Mouse (Mus musculus) embryonic facial prominence, embryonic 10.5 days (tissue): Measurements from ENCODE around the gene Mast4. TPM values are rescaled to one million over a fixed set of nuclear protein-coding genes. Genes with fewer than 3 reads are reported as not detected.
"Not testable (repeated sequence)": the region's sequence is repeated elsewhere in the genome, so short reads cannot be mapped to it uniquely, and the experiment has no call there.

Experiments
- DNase-seq: peaks from one replicate; pipeline ENCODE4 v3.0.0-alpha.2; 2017; ENCODE audit warnings: low spot score
- H3K27ac ChIP-seq: fragments of 300-500 bp; sonication (generic); replicated peaks from 2 replicates; pipeline ENCODE4 v1.5.1; 2016; ENCODE audit warnings: mild to moderate bottlenecking
- H3K27me3 ChIP-seq: fragments of 300-500 bp; sonication (generic); replicated peaks from 2 replicates; pipeline ENCODE4 v1.6.1; 2016; ENCODE audit warnings: low read depth, mild to moderate bottlenecking; ENCODE audit not compliant: poor library complexity, severe bottlenecking
- H3K36me3 ChIP-seq: fragments of 300-500 bp; sonication (generic); replicated peaks from 2 replicates; pipeline ENCODE4 v1.6.1; 2016; ENCODE audit warnings: mild to moderate bottlenecking, moderate library complexity
- H3K4me1 ChIP-seq: fragments of 300-500 bp; sonication (generic); 2 replicates; pipeline ENCODE4 v1.6.1; 2016
- H3K4me3 ChIP-seq: fragments of 300-500 bp; sonication (generic); 2 replicates; pipeline ENCODE4 v1.5.1; 2016; ENCODE audit warnings: mild to moderate bottlenecking, moderate library complexity
- H3K9me3 ChIP-seq: fragments of 300-500 bp; sonication (generic); 2 replicates; pipeline ENCODE4 v1.6.1; 2016; ENCODE audit warnings: mild to moderate bottlenecking
- WGBS: fragments of 180-500 bp; shearing (Covaris S2); methylation state at CpG from one replicate; pipeline ENCODE4 v1.1.7; 2016; 5-methylcytosine and 5-hydroxymethylcytosine counted together
- polyA plus RNA-seq: library from polyadenylated mRNA; unstranded; fragments of >200 nt; fragmentation: Nextera tagmentation; extraction: Ambion mirVana; gene quantifications from 2 replicates; pipeline ENCODE4 v1.2.1, GENCODE M21; 2016

Gene Mast4
- polyA plus RNA-seq = 21.3 and 23.0 TPM in 2 replicates

DNA sequence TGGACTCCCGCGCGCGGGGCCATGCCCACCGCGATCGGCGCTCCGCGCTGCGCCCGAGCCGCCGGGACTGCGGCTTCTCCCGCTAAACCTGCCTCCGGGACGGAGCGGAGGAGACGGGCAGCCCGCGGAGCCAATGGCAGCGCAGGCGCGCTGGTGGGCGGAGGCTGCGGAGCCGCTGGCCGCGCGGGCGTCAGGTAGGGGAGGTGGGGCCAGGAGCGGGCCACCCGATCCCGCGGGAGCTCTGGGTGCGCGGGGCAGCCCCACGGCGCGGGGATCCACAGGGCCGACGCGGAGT, at the start of gene Mast4:
Gene Mast4 (minus strand): TSS at position 106 of the 295 bp plus-strand sequence.
- H3K4me3 ChIP-seq = peak within 1 kb of the TSS; percentile 78
- peak within 1 kb of the TSS; percentile 74 for H3K27ac ChIP-seq

DNA sequence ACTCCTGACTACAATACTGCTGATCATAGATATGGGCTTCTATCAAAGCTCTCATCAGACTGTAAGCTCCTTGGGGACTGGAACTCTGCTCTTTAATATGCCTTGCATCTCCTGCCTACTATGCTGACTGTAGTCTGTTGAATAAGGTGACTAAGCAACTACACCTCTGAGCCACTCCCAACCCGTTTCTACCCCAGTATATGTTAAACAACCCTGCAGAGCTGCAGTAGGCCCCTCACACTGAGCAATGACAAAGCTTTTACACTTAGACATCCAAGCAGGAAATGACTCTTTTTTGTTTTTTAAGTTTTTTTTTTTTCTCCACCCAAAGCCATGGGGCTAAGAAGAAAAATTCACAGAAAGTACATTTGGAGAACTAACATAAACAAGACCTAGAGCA, 40.2 kb upstream of the Mast4 start:
- no peaks in the 10 kb centered on the region for H3K27me3 ChIP-seq
- H3K27ac ChIP-seq = no peak overlapping the region
- no peak for DNase-seq
- WGBS = 58% methylated on average over 1 of the region's 1 CpGs
- no peak overlapping the region for H3K4me3 ChIP-seq
- H3K9me3 ChIP-seq = no peaks in the 10 kb centered on the region
- H3K4me1 ChIP-seq = no peaks in the 10 kb centered on the region; the same call in none of the 2 replicates
- no peaks in the 10 kb centered on the region for H3K36me3 ChIP-seq

More for the DNA sequence above, at the start of gene Mast4:
- peak; percentile 91 for DNase-seq
- under 1% methylated on average over 44 of the region's 44 CpGs for WGBS
- no peaks in the 10 kb centered on the region for H3K36me3 ChIP-seq
- peaks cover 32% of the 10 kb centered on the region for H3K4me1 ChIP-seq
- 0 out of 2 replicates have a peak, but pooled peaks cover 2% of the 10 kb centered on the region for H3K9me3 ChIP-seq
- H3K27me3 ChIP-seq = peaks cover 75% of the 10 kb centered on the region

DNA sequence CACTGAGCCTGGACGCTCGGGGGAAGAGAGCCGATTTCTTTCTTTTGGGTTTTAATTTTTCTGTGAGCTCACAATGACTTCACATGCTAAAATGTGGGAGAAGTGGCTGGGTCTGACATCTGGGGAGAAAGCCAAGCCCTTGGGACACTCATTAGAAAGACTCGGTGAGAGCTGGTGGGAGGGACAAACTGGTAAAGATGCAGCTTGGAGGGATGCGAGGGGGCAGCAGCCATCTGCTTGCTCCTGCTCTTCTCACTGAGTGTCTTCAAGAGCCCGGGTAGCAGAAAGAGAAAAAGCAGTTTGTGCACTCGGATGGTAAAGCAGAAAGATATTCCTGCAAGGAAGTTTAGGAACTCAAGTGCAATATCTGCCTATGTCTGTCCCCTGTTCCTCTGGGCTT, 34.9 kb upstream of the Mast4 start:
- 85% methylated on average over 7 of the region's 7 CpGs for WGBS
- Histone ChIP-seq H3K36me3 (no peaks in the 10 kb centered on the region), H3K27ac (no peak overlapping the region), H3K4me1 (no peaks in the 10 kb centered on the region; the same call in none of the 2 replicates), H3K4me3 (no peak overlapping the region), H3K27me3 (no peaks in the 10 kb centered on the region), H3K9me3 (no peaks in the 10 kb centered on the region)
- no peak for DNase-seq

DNA sequence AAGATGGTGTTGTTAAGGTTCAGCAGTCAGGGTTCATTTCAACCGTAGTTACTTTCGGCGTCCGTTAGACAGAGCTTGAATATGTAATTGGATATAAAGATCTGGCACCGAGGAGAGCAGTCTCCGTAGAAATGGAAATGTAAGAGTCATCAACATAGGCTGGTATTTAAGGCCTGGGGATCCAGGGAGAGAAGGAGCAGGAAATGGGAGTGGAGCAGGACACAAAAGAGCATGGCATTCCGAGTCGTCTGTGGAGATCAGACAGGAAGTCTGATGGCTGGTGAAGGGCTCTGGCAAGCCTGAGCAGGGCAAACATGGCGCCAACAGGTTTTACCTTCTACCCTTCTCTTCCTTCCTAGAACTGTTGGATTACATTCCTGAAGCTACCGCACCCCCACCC, 28.9 kb upstream of the Mast4 start:
- H3K27me3 ChIP-seq = no peaks in the 10 kb centered on the region
- no peak overlapping the region for H3K27ac ChIP-seq
- 87% methylated on average over 10 of the region's 10 CpGs for WGBS
- H3K9me3 ChIP-seq = no peaks in the 10 kb centered on the region
- no peaks in the 10 kb centered on the region for H3K36me3 ChIP-seq
- H3K4me3 ChIP-seq = no peak overlapping the region
- DNase-seq = no peak
- no peaks in the 10 kb centered on the region for H3K4me1 ChIP-seq

DNA sequence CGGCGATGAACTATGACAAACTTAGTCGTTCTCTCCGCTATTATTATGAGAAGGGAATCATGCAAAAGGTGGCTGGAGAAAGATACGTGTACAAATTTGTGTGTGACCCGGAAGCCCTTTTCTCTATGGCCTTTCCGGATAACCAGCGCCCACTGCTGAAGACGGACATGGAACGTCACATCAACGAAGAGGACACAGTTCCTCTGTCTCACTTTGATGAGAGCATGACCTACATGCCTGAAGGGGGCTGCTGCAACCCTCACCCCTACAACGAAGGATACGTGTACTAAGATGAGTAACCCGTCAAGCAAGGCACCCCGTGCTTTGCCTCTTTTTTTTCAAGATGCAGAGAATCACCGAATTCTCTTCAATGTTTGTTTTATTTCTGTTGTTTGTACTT, 23.1 kb upstream of the Mast4 start:
- H3K27me3 ChIP-seq, H3K36me3 ChIP-seq, H3K4me1 ChIP-seq, DNase-seq, H3K27ac ChIP-seq, H3K4me3 ChIP-seq, H3K9me3 ChIP-seq: not testable (repeated sequence)
- WGBS = 95% methylated on average over 16 of the region's 16 CpGs

DNA sequence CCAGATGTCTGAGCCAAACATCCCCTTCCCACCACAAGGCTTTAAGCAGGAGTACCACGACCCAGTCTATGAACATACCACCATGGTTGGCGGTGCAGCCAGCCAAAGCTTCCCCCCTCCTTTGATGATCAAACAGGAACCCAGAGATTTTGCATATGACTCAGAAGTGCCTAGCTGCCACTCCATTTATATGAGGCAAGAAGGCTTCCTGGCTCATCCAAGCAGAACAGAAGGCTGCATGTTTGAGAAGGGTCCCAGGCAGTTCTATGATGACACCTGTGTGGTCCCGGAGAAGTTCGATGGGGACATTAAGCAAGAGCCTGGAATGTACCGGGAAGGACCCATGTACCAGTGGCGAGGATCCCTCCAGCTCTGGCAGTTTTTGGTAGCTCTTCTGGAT, 22.6 kb upstream of the Mast4 start:
- not testable (repeated sequence) for H3K27me3 ChIP-seq, H3K27ac ChIP-seq, DNase-seq, H3K9me3 ChIP-seq, H3K4me1 ChIP-seq, H3K36me3 ChIP-seq, H3K4me3 ChIP-seq
- 94% methylated on average over 6 of the region's 6 CpGs for WGBS

DNA sequence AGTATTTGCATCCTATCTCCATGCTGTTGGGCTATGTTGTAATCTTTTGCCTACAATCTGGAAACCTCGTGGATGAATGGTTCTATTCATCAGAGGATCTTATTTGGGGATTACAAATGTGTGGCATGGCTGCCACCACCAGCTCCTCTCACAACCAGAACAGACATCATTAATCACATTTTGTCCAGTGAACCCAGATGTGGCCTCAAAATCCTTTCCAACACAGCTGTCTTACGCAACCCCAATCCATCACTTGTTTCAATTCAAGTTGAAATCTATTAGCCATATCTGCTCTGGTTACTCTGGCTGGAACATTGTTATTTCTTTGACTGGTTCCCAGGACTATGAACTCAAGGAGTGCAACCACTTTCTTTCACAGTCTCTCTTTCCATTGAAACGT, 20.4 kb upstream of the Mast4 start:
- DNase-seq = no peak
- H3K4me3 ChIP-seq = no peak overlapping the region
- H3K27me3 ChIP-seq = no peaks in the 10 kb centered on the region
- H3K9me3 ChIP-seq = no peaks in the 10 kb centered on the region
- H3K27ac ChIP-seq = no peak overlapping the region
- no peaks in the 10 kb centered on the region for H3K36me3 ChIP-seq
- WGBS = 76% methylated on average over 3 of the region's 3 CpGs
- no peaks in the 10 kb centered on the region for H3K4me1 ChIP-seq

DNA sequence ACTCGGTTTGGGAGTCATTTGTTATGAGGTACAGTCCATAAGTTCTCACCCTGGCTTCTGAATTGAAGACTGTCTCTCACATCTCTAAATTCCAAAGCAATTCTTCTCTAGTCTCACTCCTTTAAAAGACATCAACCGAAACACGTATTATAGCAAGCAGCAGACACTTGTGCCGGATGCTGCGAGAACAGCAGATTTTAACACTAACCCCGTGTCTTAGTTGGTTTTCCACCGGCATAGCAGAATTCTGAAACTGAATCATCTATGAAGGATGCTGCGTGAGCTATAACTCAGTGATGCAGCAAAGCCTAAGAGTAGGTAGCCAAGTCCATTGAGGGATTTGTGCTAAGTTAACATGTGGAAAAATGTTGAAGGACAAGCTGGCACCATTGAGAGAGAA, 10.5 kb upstream of the Mast4 start:
- 95% methylated on average over 8 of the region's 8 CpGs for WGBS

DNA sequence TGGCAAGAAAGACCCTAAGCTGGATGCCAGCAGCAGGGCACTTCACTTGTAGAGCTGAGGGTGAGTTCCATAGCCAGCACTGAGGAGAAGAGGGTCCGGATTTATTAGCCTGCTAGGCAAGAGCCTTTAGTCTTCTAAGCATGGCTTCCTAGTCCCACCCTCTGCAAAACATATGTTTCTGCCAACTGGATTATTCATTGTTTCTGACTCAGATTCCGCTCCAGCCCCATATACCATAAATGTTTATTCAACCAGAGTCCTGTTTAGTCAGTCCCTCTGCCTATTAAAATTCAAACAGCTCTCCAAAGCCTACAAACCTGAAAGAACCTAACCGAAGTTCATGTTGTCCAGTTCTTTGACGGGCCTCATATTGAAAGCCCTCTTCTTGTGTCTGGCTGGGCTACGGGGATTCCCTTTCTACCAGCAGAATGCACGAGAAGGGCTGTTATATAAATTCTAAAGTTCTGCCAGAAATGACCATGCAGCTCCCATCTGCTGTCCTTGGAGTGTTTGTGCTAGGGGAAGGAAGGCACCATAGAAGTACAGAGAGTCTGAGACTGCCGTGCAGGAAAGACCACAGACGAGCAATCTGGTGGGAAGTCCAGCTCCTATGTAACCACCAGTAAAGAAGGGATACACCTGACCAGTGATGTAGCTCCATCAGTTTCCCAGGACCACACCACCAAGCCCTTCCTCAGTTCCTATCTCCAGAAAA, 9.9 kb upstream of the Mast4 start:
- WGBS = 92% methylated on average over 8 of the region's 8 CpGs
- no peaks in the 10 kb centered on the region for H3K36me3 ChIP-seq

More for the DNA sequence above, 10.5 kb upstream of the Mast4 start:
- Histone ChIP-seq H3K27ac (no peak overlapping the region), H3K36me3 (no peaks in the 10 kb centered on the region), H3K4me1 (no peaks in the 10 kb centered on the region), H3K27me3 (no peaks in the 10 kb centered on the region), H3K9me3 (no peaks in the 10 kb centered on the region), H3K4me3 (no peak overlapping the region)
- DNase-seq = no peak

DNA sequence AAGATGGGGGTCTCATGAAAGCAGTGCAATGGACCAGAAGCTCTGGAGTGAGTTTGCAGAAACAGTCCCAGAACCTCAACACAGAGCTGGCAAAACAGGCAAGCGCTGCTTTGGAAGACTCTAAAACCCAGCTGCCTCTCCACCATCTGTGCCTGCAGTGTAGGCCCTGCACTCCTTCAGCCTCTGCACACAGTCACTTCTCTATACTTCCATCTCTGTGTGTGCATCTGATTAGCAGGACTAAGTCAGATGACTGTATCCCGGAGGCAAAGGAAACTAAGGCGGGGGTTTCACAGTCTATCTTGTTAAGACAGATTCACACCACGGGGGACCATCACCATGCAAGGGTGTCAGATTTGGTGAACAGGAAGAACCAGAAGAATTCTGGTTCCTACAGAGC, 6.7 kb upstream of the Mast4 start:
- DNase-seq = no peak
- H3K27me3 ChIP-seq = peaks cover 22% of the 10 kb centered on the region
- H3K27ac ChIP-seq = no peak overlapping the region
- 82% methylated on average over 4 of the region's 4 CpGs for WGBS
- no peaks in the 10 kb centered on the region for H3K36me3 ChIP-seq
- peaks cover 3% of the 10 kb centered on the region; the same call in 1 of the 2 replicates for H3K4me1 ChIP-seq
- H3K9me3 ChIP-seq = 0 out of 2 replicates have a peak, but pooled peaks cover 2% of the 10 kb centered on the region
- no peak overlapping the region for H3K4me3 ChIP-seq

More for the DNA sequence above, 9.9 kb upstream of the Mast4 start:
- H3K27ac ChIP-seq = no peak overlapping the region
- 0 out of 2 replicates have a peak, but pooled peaks cover under 1% of the 10 kb centered on the region for H3K9me3 ChIP-seq
- H3K27me3 ChIP-seq = no peaks in the 10 kb centered on the region
- H3K4me3 ChIP-seq = no peak overlapping the region
- no peaks in the 10 kb centered on the region for H3K4me1 ChIP-seq
- no peak for DNase-seq

DNA sequence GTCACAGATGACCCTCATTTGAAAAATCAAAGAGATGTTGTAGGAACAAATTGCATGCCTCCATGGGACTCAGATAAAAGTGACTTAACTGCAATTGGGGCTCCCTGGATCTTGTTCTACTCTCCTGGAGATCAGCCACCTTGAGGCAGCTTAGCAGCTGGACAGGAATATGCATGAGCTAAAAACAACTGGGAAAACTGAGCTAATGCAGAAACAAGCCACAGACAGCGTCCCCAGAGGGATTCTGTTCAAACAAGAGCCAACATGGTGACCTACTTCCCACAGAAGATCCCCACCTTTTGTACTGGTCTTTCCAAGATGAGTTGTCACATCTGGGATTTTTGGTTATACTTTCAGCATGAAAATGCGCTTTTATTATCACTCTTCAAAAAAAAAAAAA, 4.3 kb upstream of the Mast4 start:
- H3K27ac ChIP-seq = no peak overlapping the region
- H3K4me3 ChIP-seq = no peak overlapping the region
- H3K36me3 ChIP-seq = no peaks in the 10 kb centered on the region
- peaks cover 46% of the 10 kb centered on the region for H3K27me3 ChIP-seq
- 0 out of 2 replicates have a peak, but pooled peaks cover 2% of the 10 kb centered on the region for H3K9me3 ChIP-seq
- peaks cover 22% of the 10 kb centered on the region for H3K4me1 ChIP-seq
- DNase-seq = no peak
- 77% methylated on average over 2 of the region's 2 CpGs for WGBS

DNA sequence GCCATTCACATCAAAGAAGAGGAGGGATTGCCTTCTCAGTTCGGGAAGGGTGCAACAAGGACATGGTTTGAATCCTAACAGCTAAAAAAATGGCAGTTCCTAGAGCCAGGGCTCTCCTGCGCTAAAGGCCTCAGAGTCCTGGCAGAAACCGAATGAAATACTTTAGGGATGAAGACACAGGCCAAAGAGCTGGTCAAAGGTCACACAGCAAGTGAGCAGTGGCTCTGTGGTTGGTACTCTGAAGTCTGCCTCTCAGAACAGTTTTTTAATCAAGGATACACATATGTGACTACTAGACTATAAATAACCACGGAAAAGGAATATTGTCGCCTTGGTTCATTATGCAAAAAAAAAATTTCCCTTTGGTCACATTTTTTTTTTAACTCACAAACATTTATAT, 1.9 kb upstream of the Mast4 start:
- no peak for DNase-seq
- H3K9me3 ChIP-seq = 0 out of 2 replicates have a peak, but pooled peaks cover 2% of the 10 kb centered on the region
- H3K4me3 ChIP-seq = no peak overlapping the region
- WGBS = 17% methylated on average over 5 of the region's 5 CpGs
- H3K27ac ChIP-seq = no peak overlapping the region
- no peaks in the 10 kb centered on the region for H3K36me3 ChIP-seq
- peaks cover 70% of the 10 kb centered on the region for H3K27me3 ChIP-seq
- H3K4me1 ChIP-seq = peaks cover 32% of the 10 kb centered on the region

DNA sequence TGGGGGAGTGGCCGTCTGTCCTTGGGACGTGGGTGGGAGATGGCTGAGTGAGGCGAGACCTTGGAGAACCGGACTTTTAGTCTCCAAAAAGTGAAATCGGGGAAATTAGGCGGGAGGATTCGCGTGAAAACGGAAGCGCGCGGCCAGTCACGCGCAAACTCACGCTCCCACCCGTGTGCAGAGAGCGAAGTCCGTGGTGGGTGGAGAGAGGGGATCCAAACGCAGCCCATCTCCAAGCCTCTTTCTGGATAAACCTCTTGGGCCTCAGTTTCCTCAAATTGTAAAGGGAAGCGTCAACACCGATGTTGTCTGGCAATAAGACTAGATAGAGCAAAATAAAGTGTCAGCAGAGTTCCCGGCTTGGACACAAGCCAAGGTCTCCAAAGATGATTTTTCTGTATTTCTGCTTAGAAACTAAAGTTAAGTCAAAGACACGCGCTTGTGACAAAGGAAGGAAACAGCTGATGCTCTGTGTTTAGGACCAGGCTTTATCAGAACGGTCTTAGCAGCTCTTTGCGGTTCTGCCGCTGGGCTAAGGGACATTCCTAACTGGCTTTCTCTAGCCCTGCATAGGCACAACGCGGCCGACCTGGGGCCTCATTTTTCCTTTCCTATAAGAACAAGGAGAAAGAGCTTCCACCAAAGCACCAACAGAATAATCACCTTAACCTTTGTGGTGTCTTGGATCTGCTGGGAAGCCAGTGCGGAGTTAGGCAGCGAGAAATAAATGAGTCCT, 594 bp upstream of the Mast4 start:
- H3K27me3 ChIP-seq = peaks cover 75% of the 10 kb centered on the region
- H3K4me1 ChIP-seq = peaks cover 32% of the 10 kb centered on the region
- H3K4me3 ChIP-seq = peak overlapping the region; percentile 78
- H3K36me3 ChIP-seq = no peaks in the 10 kb centered on the region
- 1% methylated on average over 32 of the region's 32 CpGs for WGBS
- H3K27ac ChIP-seq = peak overlapping the region; percentile 74
- 0 out of 2 replicates have a peak, but pooled peaks cover 2% of the 10 kb centered on the region for H3K9me3 ChIP-seq
- DNase-seq = peak; percentile 43
